Mouse (Mus musculus) midbrain, postnatal 0 days (tissue): ENCODE data around the gene Trim41. TPM values are rescaled to one million over a fixed set of nuclear protein-coding genes. Genes with fewer than 3 reads are reported as not detected.

Source experiments
- ATAC-seq: fragments of 200-750 bp; cut with Nextera tagmentation; 2 replicates; pipeline ENCODE4 v1.8.0; 2017; ENCODE audit warnings: moderate number of reproducible peaks, mild to moderate bottlenecking, moderate TSS enrichment, moderate library complexity; ENCODE audit not compliant: low FRiP score
- DNase-seq: peaks from one replicate; pipeline ENCODE4 v3.0.0-alpha.2; 2015; ENCODE audit warnings: low spot score
- H3K27ac ChIP-seq: fragments of 300-500 bp; sonication (generic); 2 replicates; pipeline ENCODE4 v1.5.1; 2014; ENCODE audit warnings: low read depth, mild to moderate bottlenecking, low read length, mixed read lengths
- H3K27me3 ChIP-seq: fragments of 300-500 bp; sonication (generic); 2 replicates; pipeline ENCODE4 v1.6.1; 2014; ENCODE audit warnings: low read length, control low read depth, mixed read lengths; ENCODE audit not compliant: insufficient read depth
- H3K36me3 ChIP-seq: fragments of 300-500 bp; sonication (generic); 2 replicates; pipeline ENCODE4 v1.6.1; 2014; ENCODE audit warnings: low read length, control low read depth, mixed read lengths; ENCODE audit not compliant: insufficient read depth
- H3K4me1 ChIP-seq: fragments of 300-500 bp; sonication (generic); 2 replicates; pipeline ENCODE4 v1.6.1; 2014; ENCODE audit warnings: mild to moderate bottlenecking, control low read depth, antibody characterized with exemption, low read length, mixed read lengths; ENCODE audit not compliant: insufficient read depth
- H3K4me2 ChIP-seq: fragments of 300-500 bp; sonication (generic); 2 replicates; pipeline ENCODE4 v1.6.1; 2014; ENCODE audit warnings: low read depth, mild to moderate bottlenecking, low read length, mixed read lengths; ENCODE audit not compliant: poor library complexity, severe bottlenecking
- H3K4me3 ChIP-seq: fragments of 300-500 bp; sonication (generic); 2 replicates; pipeline ENCODE4 v1.5.1; 2014; ENCODE audit warnings: low read depth, mild to moderate bottlenecking, low read length, moderate library complexity
- H3K9ac ChIP-seq: fragments of 300-500 bp; sonication (generic); replicated peaks from 2 replicates; pipeline ENCODE4 v1.6.1; 2014; ENCODE audit warnings: mild to moderate bottlenecking, low read length, moderate library complexity, mixed read lengths; ENCODE audit not compliant: poor library complexity, severe bottlenecking
- H3K9me3 ChIP-seq: fragments of 300-500 bp; sonication (generic); 2 replicates; pipeline ENCODE4 v1.6.1; 2016; ENCODE audit warnings: low read length, control low read depth
- CTCF ChIP-seq: IDR thresholded peaks from 2 replicates; pipeline ENCODE4 v1.5.1; 2016; ENCODE audit warnings: antibody characterized with exemption, mild to moderate bottlenecking
- WGBS: fragments of 180-500 bp; shearing (Covaris S2); extraction: QIAGEN DNeasy Blood & Tissue Kit; methylation state at CpG from one replicate; pipeline ENCODE4 v1.1.7; 2014; 5-methylcytosine and 5-hydroxymethylcytosine counted together
- polyA plus RNA-seq: library from polyadenylated mRNA; unstranded; fragments of >200 nt; fragmentation: Nextera tagmentation; extraction: Ambion mirVana; gene quantifications from 2 replicates; pipeline ENCODE4 v1.2.1, GENCODE M21; 2015
- total RNA-seq: library from RNA; depleted of rRNA; stranded (reverse); fragments of >200 nt; gene quantifications from 2 replicates; pipeline ENCODE4 v1.2.3, GENCODE M21; 2014

The Trim41 gene
- total and polyA plus RNA-seq, 2 experiments from 2014 or later, result 5.0 to 38.9 TPM

DNA sequence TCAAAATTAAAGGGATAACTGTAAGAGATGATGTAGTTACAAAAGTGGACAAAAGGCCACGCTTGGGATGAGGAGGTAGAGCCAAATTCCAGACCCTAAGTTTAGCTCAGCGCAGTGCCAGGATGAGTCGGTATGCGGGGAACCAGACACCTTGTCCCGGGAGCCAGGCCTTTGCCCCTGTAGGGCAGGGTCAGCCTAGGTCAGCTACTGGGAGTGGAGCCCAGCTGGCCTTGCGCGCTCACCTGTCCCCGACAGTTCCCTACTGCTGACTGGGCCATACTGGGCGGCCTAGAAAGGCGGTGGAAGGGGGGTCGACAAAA lies 19.8 kb upstream of the Trim41 start:
- peak overlapping the region; percentile 86 for H3K4me3 ChIP-seq
- H3K9me3 ChIP-seq, result no peaks in the 10 kb centered on the region
- H3K36me3 ChIP-seq, result no peaks in the 10 kb centered on the region
- no peak for DNase-seq
- peak overlapping the region; percentile 85 for H3K4me2 ChIP-seq
- 11% methylated on average over 11 of the region's 11 CpGs for WGBS
- peak overlapping the region; percentile 78 for H3K27ac ChIP-seq
- ATAC-seq, result 0 out of 2 replicates have a peak, but pooled peaks have one; percentile 5
- H3K9ac ChIP-seq, result peak overlapping the region; percentile 77
- H3K27me3 ChIP-seq, result no peaks in the 10 kb centered on the region
- no peak for TF ChIP-seq CTCF
- no peaks in the 10 kb centered on the region for H3K4me1 ChIP-seq

DNA sequence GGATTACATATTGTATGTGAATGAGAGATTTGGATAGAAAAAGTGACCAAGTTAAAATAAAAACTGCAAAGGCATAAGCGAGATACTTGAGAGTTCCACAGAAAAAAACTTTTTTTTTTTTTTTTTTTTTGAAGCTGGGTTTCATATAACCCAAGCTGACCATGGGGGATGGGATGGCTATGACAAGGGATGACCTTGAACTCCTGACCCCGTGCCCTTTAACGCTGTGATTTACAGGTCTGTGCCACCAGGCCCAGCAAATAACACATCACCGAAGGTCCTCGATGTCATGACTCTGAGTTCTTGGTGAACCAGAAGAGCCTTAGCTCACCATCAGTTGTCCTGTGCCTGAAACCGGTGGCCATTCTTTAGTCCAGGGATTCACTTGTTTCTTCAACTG lies 18.8 kb upstream of the Trim41 start:
- Histone ChIP-seq H3K9me3 (no peaks in the 10 kb centered on the region), H3K27ac (no peak overlapping the region), H3K36me3 (no peaks in the 10 kb centered on the region), H3K4me1 (no peaks in the 10 kb centered on the region), H3K4me2 (no peak overlapping the region), H3K4me3 (no peak overlapping the region), H3K27me3 (no peaks in the 10 kb centered on the region), H3K9ac (no peak overlapping the region)
- WGBS, result 77% methylated on average over 6 of the region's 6 CpGs
- DNase-seq, result no peak
- no peak for ATAC-seq
- no peak for TF ChIP-seq CTCF

DNA sequence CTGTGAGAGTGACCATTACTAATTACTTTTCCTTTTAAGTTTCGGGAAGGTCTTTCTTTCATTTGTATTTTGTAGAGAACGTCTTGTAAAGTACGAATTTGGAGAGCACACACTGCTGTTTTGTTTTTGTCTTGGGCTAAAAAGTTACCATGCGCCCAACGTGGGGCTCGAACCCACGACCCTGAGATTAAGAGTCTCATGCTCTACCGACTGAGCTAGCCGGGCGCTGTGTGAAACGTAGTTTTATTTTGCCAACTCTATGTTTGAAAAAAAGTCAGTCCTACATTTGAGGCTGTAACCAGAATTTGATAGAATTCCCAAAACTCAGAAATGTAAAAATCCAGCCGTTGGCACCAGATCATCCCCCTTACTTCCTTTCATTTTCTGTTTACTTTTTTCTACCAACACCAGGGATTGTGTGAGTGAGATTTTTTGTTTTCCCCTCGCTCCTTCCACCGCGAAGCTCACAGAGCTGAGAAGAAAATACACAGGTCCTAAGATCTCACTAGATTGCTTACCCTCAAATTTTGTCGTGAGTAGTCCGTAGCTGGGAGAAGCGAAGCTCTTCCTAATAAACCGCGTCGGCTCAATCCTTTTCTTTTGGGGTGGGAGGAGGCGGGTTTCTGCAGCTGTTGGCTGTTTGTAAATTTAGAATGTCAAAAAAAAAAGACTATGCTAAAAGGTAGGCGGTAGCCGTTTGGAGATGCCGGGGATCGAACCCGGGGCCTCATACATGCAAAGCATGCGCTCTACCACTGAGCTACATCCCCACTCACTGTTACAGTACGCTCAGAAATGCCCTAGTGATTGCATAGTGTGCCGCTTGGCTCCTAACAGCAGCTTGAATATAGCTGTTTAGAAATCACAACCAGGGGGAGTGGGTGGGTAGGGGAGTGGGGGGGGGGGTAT lies 16.8 kb upstream of the Trim41 start:
- peak overlapping the region; percentile 46 for H3K4me3 ChIP-seq
- under 1% methylated on average over 30 of the region's 30 CpGs for whole genome bisulfite sequencing
- peak overlapping the region; percentile 39 for H3K27ac ChIP-seq
- ATAC-seq (peak; percentile 89), DNase-seq (peak; percentile 93)
- H3K27me3 ChIP-seq, result no peaks in the 10 kb centered on the region
- TF ChIP-seq CTCF, result no peak
- no peaks in the 10 kb centered on the region for H3K4me1 ChIP-seq
- H3K4me2 ChIP-seq, result peak overlapping the region; percentile 49
- peak overlapping the region; percentile 69 for H3K9ac ChIP-seq
- H3K36me3 ChIP-seq, result no peaks in the 10 kb centered on the region
- no peaks in the 10 kb centered on the region for H3K9me3 ChIP-seq

DNA sequence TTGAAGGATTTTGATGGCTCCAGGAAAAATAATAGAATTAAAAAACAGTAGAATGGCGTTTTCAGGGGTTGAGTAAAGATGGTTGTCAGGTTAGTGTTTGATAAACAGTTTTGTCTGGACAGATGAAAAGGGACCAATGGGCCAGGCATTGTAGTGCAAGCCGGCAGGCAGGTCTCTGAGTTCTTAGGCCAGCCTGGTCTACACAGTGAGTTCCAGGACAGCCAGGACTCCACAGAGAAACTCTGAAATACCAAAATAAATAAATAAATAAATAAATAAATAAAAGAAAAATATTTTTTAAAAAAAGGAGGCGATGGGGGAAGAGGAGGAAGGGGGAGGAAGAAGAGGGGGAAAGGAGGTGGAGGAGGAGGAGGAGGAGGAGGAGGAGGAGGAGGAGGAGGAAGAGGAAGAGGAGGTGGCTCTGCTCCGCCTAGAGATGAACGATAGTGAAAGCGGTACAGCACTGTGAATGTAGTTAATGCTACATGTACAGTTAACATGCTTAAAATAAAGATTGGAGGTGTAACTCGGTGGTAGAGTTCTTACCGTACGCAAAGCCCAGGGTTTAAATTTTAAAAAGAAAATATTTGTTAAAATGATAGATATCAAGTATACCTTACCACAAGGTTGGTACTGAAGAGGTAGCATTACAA lies 16.1 kb upstream of the Trim41 start:
- H3K4me3 ChIP-seq, result peak overlapping the region; percentile 46
- H3K36me3 ChIP-seq, result no peaks in the 10 kb centered on the region
- WGBS, result 37% methylated on average over 9 of the region's 9 CpGs
- no peak for TF ChIP-seq CTCF
- ATAC-seq (no peak), DNase-seq (peak; percentile 11)
- no peaks in the 10 kb centered on the region for H3K9me3 ChIP-seq
- H3K4me2 ChIP-seq, result peak overlapping the region; percentile 49
- no peak overlapping the region for H3K9ac ChIP-seq
- H3K27ac ChIP-seq, result no peak overlapping the region
- H3K4me1 ChIP-seq, result no peaks in the 10 kb centered on the region
- no peaks in the 10 kb centered on the region for H3K27me3 ChIP-seq

DNA sequence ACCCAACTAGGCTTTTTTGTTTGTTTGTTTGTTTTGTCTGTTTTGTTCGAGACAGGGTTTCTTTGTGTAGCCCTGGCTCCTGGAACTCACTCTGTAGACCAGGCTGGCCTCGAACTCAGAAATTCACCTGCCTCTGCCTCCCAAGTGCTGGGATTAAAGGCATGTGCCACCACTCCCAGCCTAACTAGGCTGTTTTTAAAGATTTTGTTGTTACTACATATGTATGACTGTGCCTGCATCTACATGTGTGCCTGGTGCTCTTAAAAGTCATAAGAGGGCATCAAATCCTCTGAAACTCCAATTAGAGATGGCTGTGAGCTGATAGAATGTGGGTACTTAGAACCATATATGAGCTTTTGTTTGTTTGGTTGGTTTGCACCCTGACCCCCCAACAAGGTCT lies 14.1 kb upstream of the Trim41 start:
- TF ChIP-seq CTCF, result no peak
- Histone ChIP-seq H3K36me3 (no peaks in the 10 kb centered on the region), H3K4me2 (no peak overlapping the region), H3K9ac (no peak overlapping the region), H3K27me3 (no peaks in the 10 kb centered on the region), H3K4me1 (0 out of 2 replicates have a peak, but pooled peaks cover 2% of the 10 kb centered on the region), H3K27ac (no peak overlapping the region), H3K4me3 (no peak overlapping the region), H3K9me3 (no peaks in the 10 kb centered on the region)
- ATAC-seq, result no peak
- DNase-seq, result no peak
- 79% methylated on average over 2 of the region's 2 CpGs for WGBS

DNA sequence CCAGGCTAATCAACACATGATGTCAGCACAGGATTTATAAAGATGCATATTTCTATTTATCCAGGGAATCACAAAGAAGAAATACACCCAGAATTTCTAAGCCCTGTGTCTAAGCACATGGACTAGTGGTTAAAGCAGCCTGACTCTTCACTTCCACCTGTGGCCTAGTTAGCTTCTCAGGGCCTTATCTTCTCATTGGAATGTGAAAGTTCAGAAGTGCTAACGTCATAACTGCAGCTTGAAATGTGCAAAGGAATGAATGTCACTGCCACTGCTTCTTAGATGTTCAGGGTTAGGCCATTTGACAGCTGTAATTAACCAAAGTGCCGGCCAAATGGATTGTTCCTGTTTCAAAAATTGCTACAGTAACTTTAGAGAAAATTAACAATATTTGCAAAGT lies 13.1 kb upstream of the Trim41 start:
- Histone ChIP-seq H3K9me3 (no peaks in the 10 kb centered on the region), H3K9ac (no peak overlapping the region), H3K4me2 (no peak overlapping the region), H3K36me3 (no peaks in the 10 kb centered on the region), H3K4me1 (0 out of 2 replicates have a peak, but pooled peaks cover 2% of the 10 kb centered on the region), H3K27me3 (no peaks in the 10 kb centered on the region), H3K4me3 (no peak overlapping the region), H3K27ac (no peak overlapping the region)
- DNase-seq, result no peak
- 80% methylated on average over 2 of the region's 2 CpGs for WGBS
- no peak for TF ChIP-seq CTCF
- no peak for ATAC-seq
